Mouse (Mus musculus) MEL (cell line): ENCODE measurements around the gene Cnga1. TPM values are rescaled to one million over a fixed set of nuclear protein-coding genes. Genes with fewer than 3 reads are reported as not detected.
"Not testable (repeated sequence)": the region's sequence is repeated elsewhere in the genome, so short reads cannot be mapped to it uniquely, and the experiment has no call there.

Source experiments
- DNase-seq: peaks from one replicate; pipeline ENCODE4 v3.0.0; 2011; ENCODE audit warnings: low read depth, low spot score
- H3K27ac ChIP-seq: 2 replicates; pipeline ENCODE4 v1.5.1; 2012; ENCODE audit warnings: low read depth, mild to moderate bottlenecking, control low read depth, low read length, moderate library complexity; ENCODE audit not compliant: control insufficient read depth
- H3K27me3 ChIP-seq, 2 experiments: fragments of 150-350 bp in 1 of 2; sonication (generic) in 1 of 2; 2 replicates each; pipeline ENCODE4 v1.6.1; 2012; ENCODE audit warnings: low read length in 2 of 2, mild to moderate bottlenecking in 2 of 2, improper control_type of control experiment in 1 of 2, moderate library complexity in 1 of 2; ENCODE audit not compliant: insufficient read depth in 2 of 2, control insufficient read depth in 1 of 2
- H3K36me3 ChIP-seq, 2 experiments: 2 replicates each; pipeline ENCODE4 v1.6.1; 2012 to 2014; ENCODE audit warnings: low read length in 2 of 2, improper control_type of control experiment in 1 of 2, inconsistent platforms in 1 of 2, mild to moderate bottlenecking in 1 of 2; ENCODE audit not compliant: insufficient read depth in 2 of 2, control insufficient read depth in 1 of 2
- H3K4me1 ChIP-seq, 2 experiments: fragments of 150-350 bp in 1 of 2; sonication (generic) in 1 of 2; 2 replicates each; pipeline ENCODE4 v1.6.1; 2012; ENCODE audit warnings: low read length in 2 of 2, improper control_type of control experiment in 1 of 2, mild to moderate bottlenecking in 1 of 2; ENCODE audit not compliant: insufficient read depth in 2 of 2, control insufficient read depth in 1 of 2
- H3K4me3 ChIP-seq, 2 experiments: fragments of 150-350 bp in 1 of 2; sonication (generic) in 1 of 2; 2 replicates each; pipeline ENCODE4 v1.5.1; 2012; ENCODE audit warnings: low read depth in 2 of 2, low read length in 2 of 2, mild to moderate bottlenecking in 2 of 2, moderate library complexity in 2 of 2, control low read depth in 1 of 2, improper control_type of control experiment in 1 of 2; ENCODE audit not compliant: control insufficient read depth in 1 of 2, insufficient read depth in 1 of 2
- H3K79me2 ChIP-seq: 2 replicates; pipeline ENCODE4 v1.6.1; 2012; ENCODE audit warnings: mild to moderate bottlenecking, low read length, moderate library complexity; ENCODE audit not compliant: control insufficient read depth, poor library complexity, insufficient read depth
- H3K9ac ChIP-seq: 2 replicates; pipeline ENCODE4 v1.6.1; 2012; ENCODE audit warnings: low read depth, mild to moderate bottlenecking, control low read depth, low read length, moderate library complexity; ENCODE audit not compliant: control insufficient read depth, poor library complexity, severe bottlenecking
- H3K9me3 ChIP-seq: fragments of 150-350 bp; sonication (generic); replicated peaks from 2 replicates; pipeline ENCODE4 v1.6.1; 2012; ENCODE audit warnings: mild to moderate bottlenecking, low read length, improper control_type of control experiment, moderate library complexity; ENCODE audit not compliant: insufficient read depth
- CTCF ChIP-seq, 3 experiments: IDR thresholded peaks in 2 of 3; conservative IDR thresholded peaks in 1 of 3; 2 replicates each; pipeline ENCODE4 v1.5.1; 2011 to 2012; ENCODE audit warnings: low read length in 3 of 3, low read depth in 2 of 3, mild to moderate bottlenecking in 2 of 3, improper control_type of control experiment in 1 of 3, inconsistent platforms in 1 of 3, mixed read lengths in 1 of 3, moderate library complexity in 1 of 3; ENCODE audit not compliant: control insufficient read depth in 1 of 3, insufficient read depth in 1 of 3, poor library complexity in 1 of 3, severe bottlenecking in 1 of 3
- RAD21 ChIP-seq: IDR thresholded peaks from 2 replicates; pipeline ENCODE4 v1.6.1; 2011; ENCODE audit warnings: mild to moderate bottlenecking, low read depth, low read length, improper control_type of control experiment
- SMC3 ChIP-seq: IDR thresholded peaks from 2 replicates; pipeline ENCODE4 v1.6.1; 2011; ENCODE audit warnings: low read depth, low read length, improper control_type of control experiment
- polyA plus RNA-seq, 2 experiments: library from polyadenylated mRNA; stranded (reverse) in 1 of 2; unstranded in 1 of 2; fragments of >175 nt in 1 of 2; fragments of >200 nt in 1 of 2; gene quantifications; 2 replicates each; pipeline versions ENCODE4 v1.2.1 to v1.2.4; 2012; ENCODE audit warnings: low replicate concordance in 2 of 2, low read depth in 1 of 2; ENCODE audit not compliant: insufficient read length in 2 of 2, insufficient read depth in 1 of 2, missing spikeins in 1 of 2
- total RNA-seq: library from RNA; depleted of rRNA; stranded (reverse); fragments of 300-350 nt; gene quantifications from 2 replicates; pipeline ENCODE4 v1.2.3, GENCODE M21; 2012

The Cnga1 gene
- total and polyA plus RNA-seq, 3 experiments, result 0.04 TPM; not detected in 2

- H3K36me3 ChIP-seq, H3K9me3 ChIP-seq, H3K4me1 ChIP-seq, H3K4me3 ChIP-seq, H3K79me2 ChIP-seq, H3K27ac ChIP-seq, DNase-seq, H3K27me3 ChIP-seq, H3K9ac ChIP-seq: not testable (repeated sequence)
- TF ChIP-seq CTCF (IDR thresholded peaks at IDR 0.05 in 2 of 3, conservative IDR thresholded peaks at IDR 0.05 in 1 of 3; ENCODE audit: control insufficient read depth in 1 of 3, insufficient read depth in 1 of 3, low read depth in 2 of 3, low read length in 3 of 3, poor library complexity in 1 of 3, severe bottlenecking in 1 of 3), result peak in 2 of 3 experiments; percentile 27 to 35; a peak in 4 of 6 replicates
- TF ChIP-seq RAD21, result peak; percentile 5
- peak; percentile 27; the same call in 1 of the 2 replicates for TF ChIP-seq SMC3
These were observed 58.0 kb downstream of the Cnga1 start for GRCm38 (mm10) chr5:72586122-72586521.

GRCm38 (mm10) chr5:72580970-72581332, 63.1 kb downstream of the Cnga1 start, which contains the start of gene Zar1:
Gene Zar1 (minus strand): TSS chr5:72581254.
- H3K4me1 ChIP-seq, H3K4me3 ChIP-seq, H3K27me3 ChIP-seq, H3K36me3 ChIP-seq, H3K9ac ChIP-seq, DNase-seq, H3K27ac ChIP-seq, H3K79me2 ChIP-seq, H3K9me3 ChIP-seq: not testable (repeated sequence)

- not testable (repeated sequence) for H3K27ac ChIP-seq, DNase-seq, H3K36me3 ChIP-seq, H3K79me2 ChIP-seq, H3K27me3 ChIP-seq, H3K9me3 ChIP-seq, H3K4me1 ChIP-seq, H3K9ac ChIP-seq, H3K4me3 ChIP-seq
These were observed 63.7 kb downstream of the Cnga1 start for GRCm38 (mm10) chr5:72580088-72580969.

- H3K36me3 ChIP-seq, H3K27ac ChIP-seq, H3K4me3 ChIP-seq, H3K4me1 ChIP-seq, H3K9ac ChIP-seq, DNase-seq, H3K9me3 ChIP-seq, H3K27me3 ChIP-seq, H3K79me2 ChIP-seq: not testable (repeated sequence)
These were observed 64.5 kb downstream of the Cnga1 start for GRCm38 (mm10) chr5:72579599-72579998.
